16 mouse cellular contexts compared by ENCODE assay signal in the genomic region with DNA sequence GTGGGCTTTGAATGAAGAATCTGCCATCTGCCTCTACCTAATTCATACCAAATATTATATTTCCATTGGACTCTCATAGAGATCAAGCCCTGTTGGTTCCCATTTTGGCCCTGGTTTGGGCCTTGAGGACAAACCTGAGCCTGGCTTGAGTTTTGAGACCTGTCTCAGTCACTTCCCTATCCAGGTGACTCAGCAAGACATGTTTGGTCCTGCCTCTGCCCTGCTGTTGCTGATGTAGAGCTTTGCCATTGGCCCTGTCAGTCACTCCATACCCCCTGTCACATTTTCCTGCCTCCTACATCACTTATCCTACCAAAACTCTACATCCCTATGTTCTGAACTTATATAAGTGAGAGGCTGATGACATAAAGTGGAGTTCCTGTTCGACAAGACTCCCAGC.
"Had no signal": no experiment of that assay in that cellular context is flagged by ENCODE, and none has a peak within 500 bp of the region (broad histone marks: within the 10 kb centered on the region; RNA-seq: fewer than 3 reads in every experiment).

No protein-coding gene starts in this region.

- H3K27ac ChIP-seq: liver, embryonic 15.5 days; lung, embryonic 15.5 days; midbrain, embryonic 10.5 days; midbrain, embryonic 12.5 days; neural tube, embryonic 13.5 days; neural tube, embryonic 15.5 days had no signal

- H3K9ac ChIP-seq: liver, embryonic 15.5 days; liver, postnatal 0 days; lung, embryonic 15.5 days; midbrain, embryonic 12.5 days; neural tube, embryonic 13.5 days; neural tube, embryonic 15.5 days had no signal

- H3K9me3 ChIP-seq: liver, embryonic 15.5 days; lung, embryonic 15.5 days; midbrain, embryonic 12.5 days; neural tube, embryonic 13.5 days; neural tube, embryonic 15.5 days had no signal

- H3K4me1 ChIP-seq: liver, embryonic 15.5 days; lung, embryonic 15.5 days; midbrain, embryonic 10.5 days; midbrain, embryonic 12.5 days; neural tube, embryonic 13.5 days; neural tube, embryonic 15.5 days had no signal

- H3K27me3 ChIP-seq: liver, embryonic 15.5 days; lung, embryonic 15.5 days; midbrain, embryonic 12.5 days; neural tube, embryonic 13.5 days; neural tube, embryonic 15.5 days had no signal

- DNase-seq: liver, postnatal 0 days; lung, adult 2 months; lung, postnatal 4 days; midbrain, embryonic 14.5 days; retina, postnatal 1 day; right cerebral cortex, adult 18-20 months; thymus, adult 18-20 months; thymus, postnatal 14 days; thymus, postnatal 36 days had no signal

- H3K36me3 ChIP-seq: liver, embryonic 15.5 days; lung, embryonic 15.5 days; midbrain, embryonic 10.5 days; midbrain, embryonic 12.5 days; neural tube, embryonic 13.5 days; neural tube, embryonic 15.5 days had no signal

- H3K4me3 ChIP-seq: liver, embryonic 15.5 days; lung, embryonic 15.5 days; midbrain, embryonic 10.5 days; midbrain, embryonic 12.5 days; myocyte; neural tube, embryonic 13.5 days; neural tube, embryonic 15.5 days had no signal
